Mouse (Mus musculus) hindbrain, embryonic 11.5 days (tissue): ENCODE results near the gene Erf. TPM values are rescaled to one million over a fixed set of nuclear protein-coding genes. Genes with fewer than 3 reads are reported as not detected.
A peak's percentile ranks its signal among the peaks of the same experiment; 100 is the strongest.

ENCODE experiments used
- ATAC-seq: fragments of 200-750 bp; cut with Nextera tagmentation; 2 replicates; pipeline ENCODE4 v1.8.0; 2017; ENCODE audit warnings: mild to moderate bottlenecking, moderate TSS enrichment, moderate library complexity; ENCODE audit not compliant: low FRiP score
- DNase-seq: peaks from one replicate; pipeline ENCODE4 v3.0.0-alpha.2; 2015; ENCODE audit warnings: low spot score
- H3K27ac ChIP-seq: fragments of 300-500 bp; sonication (generic); 2 replicates; pipeline ENCODE4 v1.5.1; 2014; ENCODE audit warnings: mild to moderate bottlenecking, low read depth, low read length
- H3K27me3 ChIP-seq: fragments of 300-500 bp; sonication (generic); 2 replicates; pipeline ENCODE4 v1.6.1; 2014; ENCODE audit warnings: mild to moderate bottlenecking, low read length, moderate library complexity, mixed read lengths; ENCODE audit not compliant: control insufficient read depth, insufficient read depth
- H3K36me3 ChIP-seq: fragments of 300-500 bp; sonication (generic); 2 replicates; pipeline ENCODE4 v1.6.1; 2014; ENCODE audit warnings: mild to moderate bottlenecking, low read length, moderate library complexity, mixed read lengths; ENCODE audit not compliant: control insufficient read depth, insufficient read depth
- H3K4me1 ChIP-seq: fragments of 300-500 bp; sonication (generic); replicated peaks from 2 replicates; pipeline ENCODE4 v1.6.1; 2014; ENCODE audit warnings: low read length, mixed read lengths; ENCODE audit not compliant: control insufficient read depth, insufficient read depth
- H3K4me2 ChIP-seq: fragments of 300-500 bp; sonication (generic); replicated peaks from 2 replicates; pipeline ENCODE4 v1.6.1; 2014; ENCODE audit warnings: mild to moderate bottlenecking, low read depth, low read length
- H3K4me3 ChIP-seq: fragments of 300-500 bp; sonication (generic); 2 replicates; pipeline ENCODE4 v1.5.1; 2014; ENCODE audit warnings: low read depth, low read length
- H3K9ac ChIP-seq: fragments of 300-500 bp; sonication (generic); 2 replicates; pipeline ENCODE4 v1.6.1; 2014; ENCODE audit warnings: low read depth, low read length
- H3K9me3 ChIP-seq: fragments of 300-500 bp; sonication (generic); 2 replicates; pipeline ENCODE4 v1.6.1; 2016; ENCODE audit warnings: low read length; ENCODE audit not compliant: control insufficient read depth
- WGBS: fragments of 180-500 bp; shearing (Covaris S2); extraction: QIAGEN DNeasy Blood & Tissue Kit; methylation state at CpG from one replicate; pipeline ENCODE4 v1.1.7; 2014; 5-methylcytosine and 5-hydroxymethylcytosine counted together
- polyA plus RNA-seq: library from polyadenylated mRNA; unstranded; fragments of >200 nt; fragmentation: Nextera tagmentation; extraction: Ambion mirVana; gene quantifications from 2 replicates; pipeline ENCODE4 v1.2.1, GENCODE M21; 2014

Gene Erf
- polyA plus RNA-seq, 1 experiment from 2014 or later = 14.2 TPM

- peak overlapping the region; percentile 97 for H3K27ac ChIP-seq
- H3K4me2 ChIP-seq = peak overlapping the region; percentile 79
- H3K4me3 ChIP-seq = peak overlapping the region; percentile 57
- H3K9ac ChIP-seq = peak overlapping the region; percentile 76
- no peaks in the 10 kb centered on the region for H3K9me3 ChIP-seq
- DNase-seq (peak; percentile 57), ATAC-seq (peak; percentile 4; the same call in 1 of the 2 replicates)
- 0 out of 2 replicates have a peak, but pooled peaks cover 7% of the 10 kb centered on the region for H3K36me3 ChIP-seq
- no peaks in the 10 kb centered on the region for H3K27me3 ChIP-seq
- H3K4me1 ChIP-seq = peaks cover 35% of the 10 kb centered on the region
- 1% methylated on average over 34 of the region's 36 CpGs for WGBS
Measured at GRCm38 (mm10) chr7:25282731-25283211, 32.2 kb upstream of the Erf start.

GRCm38 (mm10) chr7:25281734-25282601 lies 31.4 kb upstream of the Erf start:
- H3K9ac ChIP-seq = peak overlapping the region; percentile 76
- H3K27me3 ChIP-seq = no peaks in the 10 kb centered on the region
- H3K4me2 ChIP-seq = peak overlapping the region; percentile 79
- 0 out of 2 replicates have a peak, but pooled peaks cover 3% of the 10 kb centered on the region for H3K36me3 ChIP-seq
- peaks cover 39% of the 10 kb centered on the region for H3K4me1 ChIP-seq
- H3K9me3 ChIP-seq = no peaks in the 10 kb centered on the region
- ATAC-seq (peak; percentile 80), DNase-seq (peak; percentile 98)
- WGBS = under 1% methylated on average over 70 of the region's 108 CpGs
- peak overlapping the region; percentile 99 for H3K27ac ChIP-seq
- H3K4me3 ChIP-seq = peak overlapping the region; percentile 57

- H3K36me3 ChIP-seq = no peaks in the 10 kb centered on the region
- no peaks in the 10 kb centered on the region for H3K9me3 ChIP-seq
- H3K4me1 ChIP-seq = peaks cover 39% of the 10 kb centered on the region
- H3K9ac ChIP-seq = peak overlapping the region; percentile 55; the same call in 1 of the 2 replicates
- H3K27me3 ChIP-seq = no peaks in the 10 kb centered on the region
- WGBS = 24% methylated on average over 12 of the region's 12 CpGs
- ATAC-seq (no peak; the same call in 1 of the 2 replicates), DNase-seq (no peak)
- peak overlapping the region; percentile 57 for H3K4me3 ChIP-seq
- peak overlapping the region; percentile 79 for H3K4me2 ChIP-seq
- peak overlapping the region; percentile 99 for H3K27ac ChIP-seq
Measured at GRCm38 (mm10) chr7:25281166-25281733, 30.7 kb upstream of the Erf start.

- no peaks in the 10 kb centered on the region for H3K36me3 ChIP-seq
- H3K9me3 ChIP-seq = no peaks in the 10 kb centered on the region
- WGBS = 2% methylated on average over 6 of the region's 6 CpGs
- peak; percentile 2; the same call in 1 of the 2 replicates for ATAC-seq
- peak overlapping the region; percentile 99 for H3K27ac ChIP-seq
- no peaks in the 10 kb centered on the region for H3K27me3 ChIP-seq
- peak overlapping the region; percentile 60 for H3K4me3 ChIP-seq
- H3K9ac ChIP-seq = peak overlapping the region; percentile 81
- peak; percentile 46 for DNase-seq
- peaks cover 39% of the 10 kb centered on the region for H3K4me1 ChIP-seq
- peak overlapping the region; percentile 98 for H3K4me2 ChIP-seq
Measured at GRCm38 (mm10) chr7:25279861-25280791, 29.6 kb upstream of the Erf start.

GRCm38 (mm10) chr7:25279076-25279860 lies 28.7 kb upstream of the Erf start:
- Histone ChIP-seq H3K9me3 (no peaks in the 10 kb centered on the region), H3K4me3 (peak overlapping the region; percentile 60), H3K9ac (peak overlapping the region; percentile 81), H3K27ac (peak overlapping the region; percentile 99), H3K27me3 (no peaks in the 10 kb centered on the region), H3K36me3 (no peaks in the 10 kb centered on the region), H3K4me1 (peaks cover 33% of the 10 kb centered on the region), H3K4me2 (peak overlapping the region; percentile 98)
- 0% methylated on average over 38 of the region's 49 CpGs for WGBS
- DNase-seq = peak; percentile 88
- peak; percentile 68 for ATAC-seq

GRCm38 (mm10) chr7:25278341-25279075 lies 27.9 kb upstream of the Erf start:
- H3K27ac ChIP-seq = peak overlapping the region; percentile 99
- H3K27me3 ChIP-seq = no peaks in the 10 kb centered on the region
- no peaks in the 10 kb centered on the region for H3K9me3 ChIP-seq
- peak overlapping the region; percentile 81 for H3K9ac ChIP-seq
- peak overlapping the region; percentile 98 for H3K4me2 ChIP-seq
- peaks cover 26% of the 10 kb centered on the region for H3K4me1 ChIP-seq
- ATAC-seq (peak; percentile 76), DNase-seq (peak; percentile 86)
- peak overlapping the region; percentile 60 for H3K4me3 ChIP-seq
- no peaks in the 10 kb centered on the region for H3K36me3 ChIP-seq
- WGBS = under 1% methylated on average over 53 of the region's 60 CpGs

- Histone ChIP-seq H3K36me3 (no peaks in the 10 kb centered on the region), H3K9ac (no peak overlapping the region), H3K27ac (no peak overlapping the region; the same call in 1 of the 2 replicates), H3K4me3 (peak overlapping the region; percentile 60), H3K4me1 (peaks cover 22% of the 10 kb centered on the region), H3K4me2 (peak overlapping the region; percentile 98), H3K27me3 (no peaks in the 10 kb centered on the region), H3K9me3 (no peaks in the 10 kb centered on the region)
- no peak for DNase-seq
- 19% methylated on average over 4 of the region's 4 CpGs for WGBS
- no peak for ATAC-seq
Measured at GRCm38 (mm10) chr7:25277998-25278340, 27.4 kb upstream of the Erf start.
